Mouse (Mus musculus): ENCODE measurements at regions not wholly inside any gene's neighbourhood (a gene's known extent, or its start where the extent isn't known, plus 50 kb on each side); places are given as distances from the start of the nearest gene placed in this dataset.

DNA sequence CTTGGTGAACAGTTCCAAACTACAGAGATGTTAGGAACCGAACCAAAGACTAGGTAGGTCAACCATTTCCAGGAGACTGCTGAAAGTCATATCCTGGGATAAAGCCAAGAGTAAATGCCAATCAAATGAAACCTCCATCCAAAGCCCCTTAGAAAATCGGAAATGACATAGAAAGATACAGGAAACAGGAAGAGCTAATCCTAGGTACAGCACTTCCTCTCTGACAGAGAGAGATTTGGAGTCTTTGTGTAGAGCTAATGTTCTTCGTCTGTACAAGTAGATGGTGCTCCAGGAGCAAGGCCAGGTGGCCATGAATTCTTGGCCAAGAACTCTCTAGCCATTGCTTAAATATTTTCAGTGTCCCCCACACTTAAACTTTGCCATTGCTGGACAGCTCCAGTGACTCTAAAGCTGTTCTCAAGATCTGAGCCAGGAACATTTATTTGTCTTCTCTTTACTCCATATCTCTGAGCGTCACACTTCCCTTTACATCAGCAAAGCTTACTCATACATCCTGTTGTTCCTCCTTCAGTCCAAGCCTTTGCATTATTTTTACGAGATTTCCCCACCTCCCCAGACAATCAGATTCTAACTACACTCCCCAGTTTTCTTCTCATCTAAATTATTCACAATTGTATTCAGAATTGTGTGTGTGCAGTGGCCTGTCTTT is 199.1 kb upstream of the Zbtb20 start:
- no peak for TF ChIP-seq CTCF (IDR thresholded peaks at IDR 0.05; ENCODE audit: extremely low read depth, insufficient read depth, low read length)
- TF ChIP-seq POLR2A (IDR thresholded peaks at IDR 0.05; ENCODE audit: extremely low read depth, insufficient read depth, low read length) = no peak

Measured in cortical plate, adult 2 months (tissue).